Mouse (Mus musculus) megakaryocyte, embryonic 14.5 days (primary cell): Measurements from ENCODE around the gene Sp9. TPM values are rescaled to one million over a fixed set of nuclear protein-coding genes. Genes with fewer than 3 reads are reported as not detected.
A peak's percentile ranks its signal among the peaks of the same experiment; 100 is the strongest.

Experiments
- H3K27me3 ChIP-seq: replicated peaks from 2 replicates; pipeline ENCODE3; 2012; ENCODE audit warnings: inconsistent platforms
- H3K36me3 ChIP-seq: replicated peaks from 2 replicates; pipeline ENCODE3; 2012; ENCODE audit warnings: low read length, inconsistent platforms, mixed read lengths
- H3K4me1 ChIP-seq: 2 replicates; pipeline ENCODE4 v1.6.1; 2012; ENCODE audit warnings: inconsistent platforms
- H3K4me3 ChIP-seq: replicated peaks from 2 replicates; pipeline ENCODE3; 2012; ENCODE audit warnings: moderate library complexity, mild to moderate bottlenecking, inconsistent platforms
- H3K9me3 ChIP-seq: 2 replicates; pipeline ENCODE4 v1.6.1; 2012; ENCODE audit warnings: inconsistent platforms
- FLI1 ChIP-seq: IDR thresholded peaks from 2 replicates; pipeline ENCODE4 v1.6.1; 2012; ENCODE audit warnings: low read length, inconsistent platforms, mixed read lengths
- GATA1 ChIP-seq: IDR thresholded peaks from 3 replicates; pipeline ENCODE4 v1.6.1; 2012; ENCODE audit warnings: mixed read lengths, low read length, inconsistent platforms, borderline replicate concordance
- polyA plus RNA-seq: library from polyadenylated mRNA; stranded (reverse); fragments of >175 nt; gene quantifications from 2 replicates; pipeline ENCODE4 v1.2.3, GENCODE M21; 2012; ENCODE audit warnings: low replicate concordance; ENCODE audit not compliant: insufficient read depth

Sp9 gene
- polyA plus RNA-seq, 1 experiment = not detected

- Histone ChIP-seq H3K4me3 (peak overlapping the region; percentile 93), H3K27me3 (peaks cover 92% of the 10 kb centered on the region), H3K4me1 (peaks cover 66% of the 10 kb centered on the region), H3K36me3 (no peaks in the 10 kb centered on the region), H3K9me3 (no peaks in the 10 kb centered on the region)
- TF ChIP-seq GATA1 (no peak), FLI1 (no peak)
Observed at GRCm38 (mm10) chr2:73273249-73274118, 1.8 kb downstream of the Sp9 start.

- Histone ChIP-seq H3K27me3 (peaks cover 92% of the 10 kb centered on the region), H3K36me3 (no peaks in the 10 kb centered on the region), H3K4me3 (peak overlapping the region; percentile 93), H3K9me3 (no peaks in the 10 kb centered on the region), H3K4me1 (peaks cover 74% of the 10 kb centered on the region)
- TF ChIP-seq GATA1 = no peak
- TF ChIP-seq FLI1 = no peak
Observed at GRCm38 (mm10) chr2:73274119-73274920, 2.6 kb downstream of the Sp9 start.

- H3K9me3 ChIP-seq = no peaks in the 10 kb centered on the region
- no peak for TF ChIP-seq GATA1
- no peak overlapping the region for H3K4me3 ChIP-seq
- peaks cover 92% of the 10 kb centered on the region for H3K27me3 ChIP-seq
- no peaks in the 10 kb centered on the region for H3K36me3 ChIP-seq
- H3K4me1 ChIP-seq = peaks cover 75% of the 10 kb centered on the region
Observed at GRCm38 (mm10) chr2:73275261-73276040, 3.7 kb downstream of the Sp9 start.

- Histone ChIP-seq H3K4me1 (peaks cover 75% of the 10 kb centered on the region), H3K9me3 (no peaks in the 10 kb centered on the region), H3K4me3 (no peak overlapping the region), H3K36me3 (no peaks in the 10 kb centered on the region), H3K27me3 (peaks cover 92% of the 10 kb centered on the region)
- TF ChIP-seq GATA1 (no peak), FLI1 (no peak)
Observed at GRCm38 (mm10) chr2:73276141-73276571, 4.4 kb downstream of the Sp9 start.

- no peaks in the 10 kb centered on the region for H3K9me3 ChIP-seq
- no peaks in the 10 kb centered on the region for H3K36me3 ChIP-seq
- TF ChIP-seq FLI1 = no peak
- no peak for TF ChIP-seq GATA1
- peaks cover 69% of the 10 kb centered on the region for H3K4me1 ChIP-seq
- peaks cover 88% of the 10 kb centered on the region for H3K27me3 ChIP-seq
- H3K4me3 ChIP-seq = peak overlapping the region; percentile 72
Observed at GRCm38 (mm10) chr2:73277021-73277708, 5.4 kb downstream of the Sp9 start.

- TF ChIP-seq FLI1 (no peak), GATA1 (no peak)
- Histone ChIP-seq H3K36me3 (no peaks in the 10 kb centered on the region), H3K4me3 (peak overlapping the region; percentile 72), H3K9me3 (no peaks in the 10 kb centered on the region), H3K4me1 (peaks cover 63% of the 10 kb centered on the region), H3K27me3 (peaks cover 83% of the 10 kb centered on the region)
Observed at GRCm38 (mm10) chr2:73277709-73278075, 6.0 kb downstream of the Sp9 start.

- TF ChIP-seq FLI1 (no peak), GATA1 (no peak)
- Histone ChIP-seq H3K36me3 (no peaks in the 10 kb centered on the region), H3K4me1 (peaks cover 57% of the 10 kb centered on the region), H3K4me3 (peak overlapping the region; percentile 91), H3K9me3 (no peaks in the 10 kb centered on the region), H3K27me3 (peaks cover 77% of the 10 kb centered on the region)
Observed at GRCm38 (mm10) chr2:73278131-73278854, 6.6 kb downstream of the Sp9 start.

GRCm38 (mm10) chr2:73278869-73279268, 7.1 kb downstream of the Sp9 start:
- no peak for TF ChIP-seq GATA1
- no peak for TF ChIP-seq FLI1
- Histone ChIP-seq H3K9me3 (no peaks in the 10 kb centered on the region), H3K4me1 (peaks cover 52% of the 10 kb centered on the region), H3K36me3 (no peaks in the 10 kb centered on the region), H3K27me3 (peaks cover 71% of the 10 kb centered on the region), H3K4me3 (peak overlapping the region; percentile 91)
